Mouse (Mus musculus): Measurements from ENCODE around the gene Tinf2.
A peak's percentile ranks its signal among the peaks of the same experiment; 100 is the strongest.

Tinf2 gene

DNA sequence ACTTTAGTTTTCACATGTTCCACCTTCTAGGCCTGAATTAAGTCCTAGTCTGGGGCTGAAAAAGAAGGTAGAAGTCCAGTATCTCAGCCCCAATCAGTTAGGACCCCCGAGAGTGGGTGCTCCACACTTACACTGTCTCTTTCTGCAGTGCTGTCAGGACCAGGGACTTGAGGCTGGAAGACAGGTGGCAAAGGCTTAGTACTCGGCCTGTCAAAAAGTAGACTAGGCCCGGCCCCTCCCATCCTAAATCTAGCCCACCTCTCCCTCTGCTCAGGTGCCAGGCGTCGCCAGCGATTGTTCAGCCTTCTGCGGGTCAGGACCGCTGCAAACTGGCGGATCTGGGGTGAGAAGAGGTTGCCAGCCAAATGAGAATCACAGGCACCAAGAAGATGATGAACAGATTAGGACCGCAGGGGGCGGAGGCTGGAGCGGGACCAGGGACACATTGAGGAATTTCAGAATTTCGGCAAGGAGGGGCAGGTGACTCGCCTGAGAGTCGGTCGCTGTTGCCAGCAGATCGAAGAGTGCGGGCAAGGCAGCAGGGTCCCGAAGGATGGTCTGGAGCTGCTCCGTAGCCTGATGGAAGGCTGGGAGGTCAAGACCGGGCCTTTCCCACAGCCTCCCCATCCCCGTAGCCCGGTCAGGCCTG, 46.6 kb downstream of the Tinf2 start:
- peak; percentile 54 for DNase-seq (ENCODE audit: low spot score)

DNA sequence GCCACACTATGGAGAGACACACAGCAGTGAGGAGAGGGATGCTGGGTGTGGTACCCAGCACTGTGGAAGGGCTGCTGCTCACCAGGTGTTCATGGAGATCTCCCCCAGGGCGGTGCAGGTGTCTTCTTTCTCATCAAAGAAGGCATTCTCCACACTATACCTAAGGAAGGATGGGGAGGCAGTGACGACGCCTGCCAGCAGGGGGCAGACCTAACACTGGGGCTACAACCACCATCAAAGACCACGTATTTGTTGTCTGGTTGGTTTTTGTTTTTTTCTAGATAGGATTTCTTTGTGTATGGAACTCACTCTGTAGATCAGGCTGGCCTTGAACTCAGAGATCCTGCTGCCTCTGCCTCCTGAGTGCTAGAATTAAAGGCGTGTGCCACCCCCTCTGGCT, 52.3 kb downstream of the Tinf2 start:
- peak; percentile 60 for DNase-seq (ENCODE audit: low spot score)

DNA sequence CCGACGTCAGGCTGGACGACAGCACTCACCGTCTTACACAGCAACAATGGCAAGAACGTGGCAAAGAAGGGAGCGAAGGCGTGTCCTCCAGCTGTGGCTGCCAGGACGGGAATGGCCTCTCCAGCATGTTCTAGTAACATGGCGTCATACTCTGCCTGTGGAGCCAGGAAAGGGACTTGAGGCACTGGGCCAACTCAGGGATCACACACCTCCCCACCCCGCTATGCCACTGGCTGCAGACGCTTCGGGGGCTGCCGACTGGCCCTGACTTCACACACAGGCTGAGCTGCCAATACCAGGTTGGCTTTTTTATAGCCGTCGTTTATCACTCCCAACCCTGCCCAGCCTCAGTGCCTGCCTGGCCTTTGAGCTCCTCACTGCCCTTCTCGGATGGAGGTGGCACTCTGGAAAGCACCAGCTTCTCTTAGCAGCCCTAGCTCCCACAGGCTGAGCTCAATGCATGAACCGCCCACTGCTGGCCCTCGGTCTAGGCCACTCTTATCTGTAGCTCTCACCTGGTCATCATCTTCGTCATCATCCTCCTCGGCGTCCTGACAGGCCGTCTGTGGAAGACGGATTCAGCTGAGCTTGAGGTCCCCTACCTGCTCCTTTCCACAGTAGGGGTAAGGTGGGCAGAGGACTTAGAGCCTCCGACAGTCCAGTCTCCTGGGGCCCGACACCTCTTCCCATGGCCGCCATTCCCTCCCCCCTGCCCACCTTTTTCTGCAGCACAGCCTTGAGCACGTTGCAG, 53.4 kb downstream of the Tinf2 start:
- no peak for DNase-seq (ENCODE audit: low spot score)
